Mouse (Mus musculus): ENCODE results near the gene Arl6ip1. TPM values are rescaled to one million over a fixed set of nuclear protein-coding genes. Genes with fewer than 3 reads are reported as not detected.

Arl6ip1 gene
- polyA plus RNA-seq, 1 experiment from 2014 or later = 556 TPM

Other genes with a start within 250 kb of the Arl6ip1 start
- 325 and 344 TPM in 2 replicates for gene Rps15a, start 13.5 kb downstream of the Arl6ip1 start, polyA plus RNA-seq (2015; fragmentation: Nextera tagmentation; extraction: Ambion mirVana)
- 16.0 and 19.3 TPM in 2 replicates for gene Smg1, start 114.0 kb upstream of the Arl6ip1 start, polyA plus RNA-seq (2015; fragmentation: Nextera tagmentation; extraction: Ambion mirVana)